Mouse (Mus musculus) liver, embryonic 15.5 days (tissue): ENCODE measurements around the gene AW822073. TPM values are rescaled to one million over a fixed set of nuclear protein-coding genes. Genes with fewer than 3 reads are reported as not detected.
"Not testable (repeated sequence)": the region's sequence is repeated elsewhere in the genome, so short reads cannot be mapped to it uniquely, and the experiment has no call there.

Source experiments
- ATAC-seq: fragments of 200-750 bp; cut with Nextera tagmentation; 2 replicates; pipeline ENCODE4 v1.8.0; 2017; ENCODE audit warnings: moderate number of reproducible peaks, mild to moderate bottlenecking, moderate library complexity; ENCODE audit not compliant: insufficient read depth
- H3K27ac ChIP-seq: fragments of 300-500 bp; sonication (generic); replicated peaks from 2 replicates; pipeline ENCODE4 v1.5.1; 2015; ENCODE audit warnings: mild to moderate bottlenecking, inconsistent platforms
- H3K27me3 ChIP-seq: fragments of 300-500 bp; sonication (generic); 2 replicates; pipeline ENCODE4 v1.6.1; 2015; ENCODE audit warnings: mild to moderate bottlenecking, inconsistent platforms
- H3K36me3 ChIP-seq: fragments of 300-500 bp; sonication (generic); replicated peaks from 2 replicates; pipeline ENCODE4 v1.6.1; 2015; ENCODE audit warnings: moderate library complexity, mild to moderate bottlenecking, inconsistent platforms
- H3K4me1 ChIP-seq: fragments of 300-500 bp; sonication (generic); replicated peaks from 2 replicates; pipeline ENCODE4 v1.6.1; 2015; ENCODE audit warnings: inconsistent platforms
- H3K4me2 ChIP-seq: fragments of 300-500 bp; sonication (generic); 2 replicates; pipeline ENCODE4 v1.6.1; 2015; ENCODE audit warnings: moderate library complexity, mild to moderate bottlenecking, inconsistent platforms
- H3K4me3 ChIP-seq: fragments of 300-500 bp; sonication (generic); replicated peaks from 2 replicates; pipeline ENCODE4 v1.5.1; 2015; ENCODE audit warnings: mild to moderate bottlenecking, inconsistent platforms
- H3K9ac ChIP-seq: fragments of 300-500 bp; sonication (generic); 2 replicates; pipeline ENCODE4 v1.6.1; 2015; ENCODE audit warnings: moderate library complexity, mild to moderate bottlenecking, inconsistent platforms
- H3K9me3 ChIP-seq: fragments of 300-500 bp; sonication (generic); replicated peaks from 2 replicates; pipeline ENCODE4 v1.6.1; 2016; ENCODE audit warnings: inconsistent platforms
- WGBS: fragments of 180-500 bp; shearing (Covaris S2); methylation state at CpG from one replicate; pipeline ENCODE4 v1.1.7; 2015; ENCODE audit warnings: mixed read lengths; ENCODE audit not compliant: insufficient replicate concordance; 5-methylcytosine and 5-hydroxymethylcytosine counted together
- polyA plus RNA-seq: library from polyadenylated mRNA; unstranded; fragments of >200 nt; fragmentation: Nextera tagmentation; extraction: Ambion mirVana; gene quantifications from 2 replicates; pipeline ENCODE4 v1.2.1, GENCODE M21; 2015

AW822073 gene
- polyA plus RNA-seq: not detected in 2 replicates

GRCm38 (mm10) chr10:58224827-58225785 lies at the start of gene AW822073:
AW822073 (minus strand) TSS chr10:58224930.
- H3K27ac ChIP-seq, ATAC-seq, H3K4me2 ChIP-seq, H3K27me3 ChIP-seq, H3K36me3 ChIP-seq, H3K9ac ChIP-seq, H3K9me3 ChIP-seq, H3K4me1 ChIP-seq, H3K4me3 ChIP-seq: not testable (repeated sequence)
- WGBS: 66% methylated on average over 18 of the region's 18 CpGs

- no peak overlapping the region for H3K4me2 ChIP-seq
- H3K4me3 ChIP-seq: no peak overlapping the region
- no peaks in the 10 kb centered on the region for H3K9me3 ChIP-seq
- H3K27me3 ChIP-seq: no peaks in the 10 kb centered on the region
- no peak overlapping the region for H3K9ac ChIP-seq
- WGBS: 61% methylated on average over 5 of the region's 5 CpGs
- no peak for ATAC-seq
- peaks cover 23% of the 10 kb centered on the region for H3K4me1 ChIP-seq
- H3K36me3 ChIP-seq: peaks cover 25% of the 10 kb centered on the region
- no peak overlapping the region for H3K27ac ChIP-seq
Observed at GRCm38 (mm10) chr10:58258466-58258865, 33.7 kb upstream of the AW822073 start.

GRCm38 (mm10) chr10:58255954-58256353 lies 31.2 kb upstream of the AW822073 start:
- ATAC-seq: no peak
- WGBS: under 1% methylated on average over 4 of the region's 4 CpGs

DNA sequence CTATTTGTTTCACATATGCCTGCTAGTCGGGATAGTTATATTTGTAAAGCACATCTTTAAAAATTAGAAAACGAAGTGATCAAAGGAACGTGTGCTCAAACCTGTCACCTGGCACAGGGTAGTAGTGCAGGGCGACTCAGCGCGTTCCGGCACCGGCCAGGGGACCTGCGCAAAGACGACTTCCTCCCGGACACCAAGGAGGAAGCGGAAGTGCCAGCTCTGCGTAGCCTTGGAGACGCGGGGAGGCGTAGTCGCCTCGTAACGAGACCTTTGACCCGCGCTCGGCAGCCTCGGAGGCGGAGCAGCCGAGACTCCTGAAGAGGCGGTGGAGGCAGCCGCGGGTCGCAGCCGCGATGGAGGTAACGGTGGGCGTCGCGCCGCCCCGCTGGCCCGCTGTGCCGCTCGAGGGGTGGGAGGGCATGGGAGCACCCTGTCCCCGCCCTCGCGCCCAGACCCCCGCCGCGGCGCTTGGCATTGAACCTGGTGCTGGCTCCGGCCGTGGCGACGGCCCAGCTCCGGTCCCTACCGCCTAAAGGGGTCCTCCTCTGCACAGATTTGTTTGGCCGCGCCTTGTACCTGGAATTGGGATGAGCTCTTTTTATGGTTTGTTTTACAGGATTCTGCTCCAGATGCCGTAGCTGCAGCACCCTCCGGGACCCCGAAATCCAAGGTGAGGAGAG lies 30.6 kb upstream of the AW822073 start, which contains the start of gene Gcc2:
Gcc2 (plus strand) TSS at position 285 of the 680 bp plus-strand sequence.
- Histone ChIP-seq H3K27ac (peak within 1 kb of the TSS; percentile 76), H3K36me3 (peaks cover 17% of the 10 kb centered on the region), H3K27me3 (no peaks in the 10 kb centered on the region), H3K4me3 (peak within 1 kb of the TSS; percentile 79), H3K4me2 (peak within 1 kb of the TSS; percentile 84), H3K9me3 (no peaks in the 10 kb centered on the region), H3K9ac (peak within 1 kb of the TSS; percentile 85), H3K4me1 (peaks cover 23% of the 10 kb centered on the region)
- peak; percentile 99 for ATAC-seq
- under 1% methylated on average over 57 of the region's 58 CpGs for WGBS

More at GRCm38 (mm10) chr10:58255954-58256353, 31.2 kb upstream of the AW822073 start:
- H3K4me1 ChIP-seq: peaks cover 23% of the 10 kb centered on the region
- peaks cover 17% of the 10 kb centered on the region for H3K36me3 ChIP-seq
- H3K4me2 ChIP-seq: peak overlapping the region; percentile 84
- no peak overlapping the region for H3K9ac ChIP-seq
- H3K4me3 ChIP-seq: peak overlapping the region; percentile 79
- H3K9me3 ChIP-seq: no peaks in the 10 kb centered on the region
- no peaks in the 10 kb centered on the region for H3K27me3 ChIP-seq
- 0 out of 2 replicates have a peak overlapping the region, but pooled peaks have one; percentile 19 for H3K27ac ChIP-seq

- 22% methylated on average over 6 of the region's 6 CpGs for WGBS
- Histone ChIP-seq H3K9ac (peak overlapping the region; percentile 85), H3K4me1 (peaks cover 23% of the 10 kb centered on the region), H3K27ac (no peak overlapping the region), H3K27me3 (no peaks in the 10 kb centered on the region), H3K9me3 (no peaks in the 10 kb centered on the region), H3K4me2 (peak overlapping the region; percentile 84), H3K36me3 (peaks cover 11% of the 10 kb centered on the region; the same call in 1 of the 2 replicates), H3K4me3 (peak overlapping the region; percentile 79)
- ATAC-seq: no peak
Observed at GRCm38 (mm10) chr10:58254635-58255175, 30.0 kb upstream of the AW822073 start.

DNA sequence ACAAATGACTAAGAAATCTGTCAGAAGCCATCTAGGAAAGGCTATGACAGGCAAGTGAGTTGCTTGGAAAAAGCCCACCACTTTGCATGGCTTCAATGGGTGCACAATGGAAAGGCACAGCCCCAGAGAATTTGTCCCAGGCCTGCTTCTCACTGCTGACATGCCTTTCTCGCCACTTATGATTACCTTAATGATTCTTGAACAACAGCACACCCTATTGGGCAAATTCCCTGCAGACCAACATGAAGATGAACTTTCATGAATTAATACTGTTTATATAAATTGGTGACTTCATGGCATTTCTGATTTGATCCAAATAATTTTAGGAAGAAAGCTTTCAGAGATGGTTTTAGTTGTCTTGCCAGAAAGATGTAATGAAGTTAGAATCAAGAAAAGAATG lies 24.8 kb upstream of the AW822073 start:
- 23% methylated on average over 1 of the region's 1 CpGs for WGBS
- peaks cover 3% of the 10 kb centered on the region for H3K4me1 ChIP-seq
- no peaks in the 10 kb centered on the region for H3K9me3 ChIP-seq
- H3K27ac ChIP-seq: no peak overlapping the region
- ATAC-seq: no peak
- no peaks in the 10 kb centered on the region for H3K36me3 ChIP-seq
- H3K27me3 ChIP-seq: no peaks in the 10 kb centered on the region
- H3K9ac ChIP-seq: no peak overlapping the region
- H3K4me3 ChIP-seq: no peak overlapping the region
- no peak overlapping the region for H3K4me2 ChIP-seq

GRCm38 (mm10) chr10:58238984-58239740 lies 14.4 kb upstream of the AW822073 start:
- 56% methylated on average over 8 of the region's 8 CpGs for WGBS
- H3K9me3 ChIP-seq, H3K4me2 ChIP-seq, H3K4me3 ChIP-seq, H3K27ac ChIP-seq, H3K27me3 ChIP-seq, H3K9ac ChIP-seq, H3K4me1 ChIP-seq, H3K36me3 ChIP-seq: not testable (repeated sequence)
- ATAC-seq: peak; percentile 51; the same call in 1 of the 2 replicates

DNA sequence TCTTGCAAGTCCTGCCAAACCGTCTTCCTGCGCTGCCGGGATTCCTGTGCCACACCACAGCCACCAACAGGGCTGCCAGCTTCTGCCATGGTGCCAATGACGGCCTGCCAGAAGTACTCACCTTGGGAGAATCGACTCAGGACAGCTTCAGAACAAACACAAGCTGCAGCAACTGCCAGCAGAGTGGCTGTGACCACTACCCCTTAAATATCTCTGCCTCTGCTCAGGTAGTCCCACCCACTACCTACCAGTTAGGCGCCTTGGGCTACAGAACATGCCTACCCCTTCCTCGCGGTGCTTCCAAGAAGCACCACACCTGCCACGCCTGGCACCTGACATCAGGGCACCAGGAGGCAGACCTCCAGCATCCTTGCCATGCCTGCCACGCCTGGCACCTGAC lies 11.9 kb upstream of the AW822073 start, which contains the start of gene Gm4981:
Gm4981 (minus strand) TSS at position 89 of the 400 bp plus-strand sequence.
- no peaks in the 10 kb centered on the region for H3K36me3 ChIP-seq
- WGBS: 69% methylated on average over 10 of the region's 10 CpGs
- no peaks in the 10 kb centered on the region for H3K4me1 ChIP-seq
- no peak within 1 kb of the TSS for H3K9ac ChIP-seq
- H3K27ac ChIP-seq: no peak within 1 kb of the TSS
- H3K27me3 ChIP-seq: no peaks in the 10 kb centered on the region
- no peak within 1 kb of the TSS for H3K4me2 ChIP-seq
- ATAC-seq: no peak; the same call in 1 of the 2 replicates
- no peak within 1 kb of the TSS for H3K4me3 ChIP-seq
- H3K9me3 ChIP-seq: peaks cover 10% of the 10 kb centered on the region

DNA sequence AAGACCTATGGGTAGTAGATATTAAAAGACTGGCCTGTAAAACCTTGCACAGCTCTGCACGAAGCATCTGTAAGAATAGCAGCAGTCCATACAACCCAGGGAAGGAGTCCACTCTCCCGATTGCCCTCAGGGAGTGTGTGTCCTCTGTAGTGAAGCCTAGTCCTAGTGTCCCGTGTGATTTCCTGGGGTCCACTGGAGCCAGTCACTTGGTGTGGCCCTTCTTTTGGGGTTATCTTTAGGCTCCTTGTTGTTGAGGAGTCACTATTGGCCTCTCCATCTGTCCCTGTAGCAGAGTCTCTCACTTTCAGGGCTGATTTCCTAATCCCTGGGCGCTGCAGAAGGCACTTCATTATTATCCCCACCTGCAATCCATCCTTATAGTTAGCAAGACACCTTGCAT lies 10.3 kb upstream of the AW822073 start:
- not testable (repeated sequence) for H3K27me3 ChIP-seq, H3K36me3 ChIP-seq, ATAC-seq, H3K4me2 ChIP-seq, H3K9ac ChIP-seq, H3K4me3 ChIP-seq, H3K4me1 ChIP-seq, H3K27ac ChIP-seq
- peaks cover 14% of the 10 kb centered on the region for H3K9me3 ChIP-seq
- WGBS: 46% methylated on average over 4 of the region's 4 CpGs

DNA sequence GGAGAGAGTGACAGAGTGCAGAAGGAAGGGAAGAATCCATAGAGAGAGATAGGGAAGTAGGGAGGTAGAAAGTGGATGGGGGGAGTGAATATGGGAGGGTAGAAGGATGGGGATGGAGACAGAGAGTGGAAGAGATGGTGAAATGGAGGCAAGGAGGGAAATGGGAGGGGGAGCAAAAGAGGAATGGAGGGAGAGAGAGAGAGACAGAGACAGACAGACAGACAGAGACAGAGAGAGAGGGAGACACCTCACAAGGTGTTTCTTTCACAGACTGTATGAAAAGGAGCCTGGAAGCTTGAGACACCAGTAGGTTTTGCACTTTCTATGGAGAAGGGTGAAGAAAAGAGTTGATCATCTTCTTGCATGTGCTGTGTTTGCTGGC lies 9.0 kb upstream of the AW822073 start:
- not testable (repeated sequence) for H3K27ac ChIP-seq, H3K4me2 ChIP-seq, H3K9ac ChIP-seq, H3K4me3 ChIP-seq, H3K36me3 ChIP-seq, H3K27me3 ChIP-seq, ATAC-seq, H3K4me1 ChIP-seq
- H3K9me3 ChIP-seq: peaks cover 14% of the 10 kb centered on the region
